Mouse (Mus musculus) embryonic facial prominence, embryonic 15.5 days (tissue): Measurements from ENCODE around the gene Metap1. TPM values are rescaled to one million over a fixed set of nuclear protein-coding genes. Genes with fewer than 3 reads are reported as not detected.

ENCODE experiments used
- ATAC-seq: fragments of 200-750 bp; cut with Nextera tagmentation; 2 replicates; pipeline ENCODE4 v1.8.0; 2017; ENCODE audit warnings: low read depth, moderate TSS enrichment; ENCODE audit not compliant: insufficient number of reproducible peaks, low FRiP score, low TSS enrichment
- H3K27ac ChIP-seq: fragments of 300-500 bp; sonication (generic); replicated peaks from 2 replicates; pipeline ENCODE4 v1.5.1; 2015; ENCODE audit warnings: mild to moderate bottlenecking, inconsistent platforms
- H3K27me3 ChIP-seq: fragments of 300-500 bp; sonication (generic); 2 replicates; pipeline ENCODE4 v1.6.1; 2015; ENCODE audit warnings: inconsistent platforms
- H3K36me3 ChIP-seq: fragments of 300-500 bp; sonication (generic); 2 replicates; pipeline ENCODE4 v1.6.1; 2015; ENCODE audit warnings: mild to moderate bottlenecking, inconsistent platforms
- H3K4me1 ChIP-seq: fragments of 300-500 bp; sonication (generic); 2 replicates; pipeline ENCODE4 v1.6.1; 2015; ENCODE audit warnings: inconsistent platforms
- H3K4me2 ChIP-seq: fragments of 300-500 bp; sonication (generic); replicated peaks from 2 replicates; pipeline ENCODE4 v1.6.1; 2015; ENCODE audit warnings: mild to moderate bottlenecking, inconsistent platforms
- H3K4me3 ChIP-seq: fragments of 300-500 bp; sonication (generic); replicated peaks from 2 replicates; pipeline ENCODE4 v1.5.1; 2015; ENCODE audit warnings: mild to moderate bottlenecking, inconsistent platforms
- H3K9ac ChIP-seq: fragments of 300-500 bp; sonication (generic); 2 replicates; pipeline ENCODE4 v1.6.1; 2015; ENCODE audit warnings: inconsistent platforms
- H3K9me3 ChIP-seq: fragments of 300-500 bp; sonication (generic); replicated peaks from 2 replicates; pipeline ENCODE4 v1.6.1; 2016; ENCODE audit warnings: inconsistent platforms
- WGBS: fragments of 180-500 bp; shearing (Covaris S2); methylation state at CpG from one replicate; pipeline ENCODE4 v1.1.7; 2015; 5-methylcytosine and 5-hydroxymethylcytosine counted together
- polyA plus RNA-seq: library from polyadenylated mRNA; unstranded; fragments of >200 nt; fragmentation: Nextera tagmentation; extraction: Ambion mirVana; gene quantifications from 2 replicates; pipeline ENCODE4 v1.2.1, GENCODE M21; 2015

The Metap1 gene
- polyA plus RNA-seq, 1 experiment from 2014 or later = 40.3 TPM

DNA sequence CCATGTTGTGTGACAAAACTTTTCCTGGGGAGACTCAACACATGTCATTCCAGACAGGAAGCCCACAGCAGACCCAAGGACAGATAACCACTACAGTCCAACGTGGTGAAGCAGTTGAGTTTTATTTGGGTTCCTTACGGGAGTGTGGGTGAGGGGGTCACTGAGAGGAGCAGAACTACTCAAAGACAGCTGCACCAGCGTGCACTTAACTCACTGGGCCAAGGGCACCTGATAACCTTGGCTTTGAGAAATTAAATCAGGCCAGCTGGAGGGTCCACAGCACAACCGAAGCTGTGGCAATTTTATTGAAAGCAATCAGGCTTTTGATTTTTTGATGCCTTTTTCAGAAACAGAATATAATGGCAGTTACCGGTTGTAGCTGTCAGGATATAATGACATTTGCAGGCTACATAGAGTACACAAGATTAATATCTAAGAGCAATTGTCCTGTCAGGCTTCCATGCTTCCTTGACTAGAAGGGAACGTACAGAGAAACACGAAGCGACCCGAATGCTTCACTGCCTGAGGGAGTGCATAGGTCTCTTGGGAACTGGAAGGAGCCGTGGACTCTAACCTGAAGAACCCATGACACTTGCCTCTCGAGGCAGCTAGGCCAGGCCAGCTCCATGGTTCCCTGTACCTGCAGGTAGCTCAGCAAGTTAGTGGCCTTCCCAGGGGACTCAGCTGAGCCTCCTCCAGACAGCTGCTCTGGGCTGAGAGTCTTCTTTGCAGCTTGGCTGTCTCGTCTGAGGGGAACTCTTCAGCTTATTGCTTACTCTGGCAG is 41.0 kb downstream of the Metap1 start:
- Histone ChIP-seq H3K4me3 (no peak overlapping the region), H3K36me3 (peaks cover 75% of the 10 kb centered on the region), H3K4me1 (peaks cover 13% of the 10 kb centered on the region), H3K9ac (no peak overlapping the region), H3K9me3 (no peaks in the 10 kb centered on the region), H3K27me3 (no peaks in the 10 kb centered on the region), H3K27ac (no peak overlapping the region), H3K4me2 (no peak overlapping the region)
- 69% methylated on average over 12 of the region's 12 CpGs for WGBS
- no peak for ATAC-seq

DNA sequence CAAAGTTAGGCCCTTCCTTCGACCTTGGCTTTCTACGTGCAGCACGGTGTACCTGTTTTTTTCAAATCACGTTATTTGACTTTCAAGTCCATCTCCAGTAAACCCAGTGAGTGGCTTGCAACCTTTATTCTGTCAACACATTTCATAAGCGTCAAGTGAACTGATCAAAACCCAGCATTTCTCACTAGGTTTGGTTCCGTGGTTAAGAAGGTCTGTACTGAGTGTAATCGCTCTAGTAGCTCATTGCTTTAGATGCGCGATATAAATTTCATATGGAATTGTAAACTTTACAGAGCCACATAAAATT is 45.9 kb downstream of the Metap1 start:
- no peak for ATAC-seq
- no peaks in the 10 kb centered on the region for H3K27me3 ChIP-seq
- H3K27ac ChIP-seq = peak overlapping the region; percentile 93
- H3K4me3 ChIP-seq = peak overlapping the region; percentile 92
- no peaks in the 10 kb centered on the region for H3K9me3 ChIP-seq
- peak overlapping the region; percentile 75 for H3K9ac ChIP-seq
- peaks cover 32% of the 10 kb centered on the region for H3K36me3 ChIP-seq
- peak overlapping the region; percentile 93 for H3K4me2 ChIP-seq
- peaks cover 16% of the 10 kb centered on the region for H3K4me1 ChIP-seq
- WGBS = 2% methylated on average over 9 of the region's 9 CpGs

DNA sequence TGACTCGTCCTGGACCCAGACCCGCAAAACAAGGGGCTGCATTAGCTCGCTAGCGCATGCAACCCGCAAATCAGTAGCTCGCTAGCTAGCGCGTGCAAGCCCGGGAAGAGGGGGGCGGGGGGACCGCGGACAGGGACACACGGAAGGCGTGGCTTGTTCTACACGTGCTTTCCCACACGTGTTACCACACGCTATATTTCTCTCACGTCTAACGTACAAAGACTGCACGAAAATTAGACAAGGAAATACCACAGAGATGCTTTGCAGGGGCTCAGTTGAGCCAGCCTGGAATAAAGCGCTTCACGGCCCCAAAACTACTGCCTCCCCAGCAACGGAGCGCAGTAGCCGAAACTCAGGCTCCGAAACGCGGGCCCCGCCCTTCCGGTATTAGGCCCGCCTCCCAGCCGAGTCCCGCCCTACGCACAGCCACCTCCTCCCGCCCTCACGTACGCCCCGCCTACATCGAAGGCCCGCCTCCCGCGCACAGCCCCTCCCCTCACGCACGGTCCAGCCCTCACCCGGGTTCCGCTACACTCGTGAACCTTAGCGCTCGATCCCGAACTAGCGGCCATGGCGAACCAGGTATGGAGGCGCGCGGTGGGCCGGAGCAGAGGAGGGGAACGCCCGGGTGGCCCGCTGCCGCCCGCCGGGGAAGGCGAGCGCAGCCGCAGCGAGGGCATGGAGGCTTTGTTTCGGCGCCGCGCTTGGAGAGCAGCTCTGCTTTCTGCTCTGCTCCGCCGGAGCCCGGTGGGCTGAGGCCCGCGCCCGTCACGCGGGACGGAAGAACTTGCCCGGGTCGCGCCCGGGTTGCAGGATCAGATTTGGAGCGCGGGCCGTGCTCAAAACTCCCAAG is 46.5 kb downstream of the Metap1 start, which contains the start of gene Adh5:
Gene Adh5 (plus strand): TSS at position 482 of the 853 bp plus-strand sequence.
- peak; percentile 100 for ATAC-seq
- Histone ChIP-seq H3K4me3 (peak within 1 kb of the TSS; percentile 92), H3K4me1 (peaks cover 16% of the 10 kb centered on the region), H3K4me2 (peak within 1 kb of the TSS; percentile 93), H3K9ac (peak within 1 kb of the TSS; percentile 75), H3K9me3 (no peaks in the 10 kb centered on the region), H3K27ac (peak within 1 kb of the TSS; percentile 93), H3K36me3 (peaks cover 28% of the 10 kb centered on the region), H3K27me3 (no peaks in the 10 kb centered on the region)
- under 1% methylated on average over 83 of the region's 86 CpGs for WGBS

DNA sequence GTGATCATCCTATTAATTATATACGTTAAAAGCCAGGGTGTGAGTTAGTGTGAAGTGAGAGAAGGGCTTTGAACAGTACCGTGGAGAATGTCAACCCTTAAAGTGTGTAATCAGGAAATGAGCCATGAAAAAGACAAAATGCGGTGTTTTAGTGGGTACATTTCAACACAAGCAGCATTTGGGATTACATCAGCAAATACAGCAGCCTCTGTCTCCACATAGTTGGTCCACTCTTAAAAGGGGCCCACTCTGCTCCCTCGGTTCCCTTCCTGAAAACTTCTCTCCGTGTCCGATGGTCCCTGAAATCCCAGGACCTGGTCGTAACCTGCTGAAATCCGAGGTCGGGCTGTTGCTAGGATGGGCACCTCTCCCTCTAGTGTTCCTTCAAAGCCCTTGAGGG is 47.1 kb downstream of the Metap1 start:
- H3K4me1 ChIP-seq = peaks cover 16% of the 10 kb centered on the region
- WGBS = under 1% methylated on average over 9 of the region's 9 CpGs
- no peaks in the 10 kb centered on the region for H3K27me3 ChIP-seq
- H3K27ac ChIP-seq = peak overlapping the region; percentile 93
- peak overlapping the region; percentile 92 for H3K4me3 ChIP-seq
- H3K36me3 ChIP-seq = peaks cover 22% of the 10 kb centered on the region
- peak overlapping the region; percentile 35 for H3K9ac ChIP-seq
- H3K4me2 ChIP-seq = peak overlapping the region; percentile 93
- ATAC-seq = no peak
- no peaks in the 10 kb centered on the region for H3K9me3 ChIP-seq

DNA sequence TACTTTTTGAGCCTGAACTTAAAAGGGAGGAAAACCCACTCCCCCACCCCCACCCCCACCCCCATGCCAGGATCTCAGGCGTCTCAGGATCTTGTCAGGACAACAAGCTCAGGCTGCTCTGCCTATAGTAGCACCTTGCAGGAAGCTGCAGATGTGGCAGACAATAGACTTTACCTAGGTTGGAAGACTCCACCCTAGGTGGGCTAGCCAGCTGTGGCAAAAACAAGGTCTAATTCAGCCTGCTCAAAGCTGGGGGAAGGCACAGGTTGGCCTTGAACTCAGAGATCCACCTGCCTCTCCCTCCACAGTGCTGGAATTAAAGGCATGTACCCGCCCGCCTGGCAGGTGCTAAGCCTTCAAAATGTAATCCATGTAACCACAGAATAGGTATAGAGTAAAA is 50.6 kb downstream of the Metap1 start:
- ATAC-seq = no peak
- no peak overlapping the region for H3K4me3 ChIP-seq
- 69% methylated on average over 3 of the region's 3 CpGs for WGBS
- H3K36me3 ChIP-seq = no peaks in the 10 kb centered on the region
- no peaks in the 10 kb centered on the region for H3K27me3 ChIP-seq
- no peaks in the 10 kb centered on the region for H3K9me3 ChIP-seq
- H3K4me2 ChIP-seq = no peak overlapping the region
- no peak overlapping the region for H3K27ac ChIP-seq
- peaks cover 3% of the 10 kb centered on the region; the same call in 1 of the 2 replicates for H3K4me1 ChIP-seq
- no peak overlapping the region for H3K9ac ChIP-seq

DNA sequence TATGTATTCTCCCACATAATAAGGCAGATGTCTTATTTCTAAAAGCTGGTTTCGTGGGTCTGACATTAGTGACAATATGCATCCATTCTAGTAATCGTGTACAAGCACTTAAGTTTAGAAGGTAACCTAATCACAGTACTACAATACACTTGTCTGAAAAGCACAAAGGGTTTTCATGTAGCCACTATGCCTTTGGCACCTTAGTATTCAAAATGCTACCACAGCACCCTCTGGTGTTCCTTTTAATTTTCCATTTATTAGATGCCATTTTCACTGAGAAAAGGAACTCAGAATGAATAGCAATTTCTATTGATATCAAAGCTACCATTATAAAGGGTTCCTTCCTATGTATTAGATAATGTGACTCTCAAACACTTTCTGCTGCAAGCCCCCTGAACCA is 57.5 kb downstream of the Metap1 start:
- Histone ChIP-seq H3K4me2 (no peak overlapping the region), H3K9ac (no peak overlapping the region), H3K4me3 (no peak overlapping the region), H3K27me3 (no peaks in the 10 kb centered on the region), H3K4me1 (no peaks in the 10 kb centered on the region), H3K27ac (no peak overlapping the region), H3K9me3 (no peaks in the 10 kb centered on the region), H3K36me3 (no peaks in the 10 kb centered on the region)
- 63% methylated on average over 2 of the region's 2 CpGs for WGBS
- no peak for ATAC-seq

DNA sequence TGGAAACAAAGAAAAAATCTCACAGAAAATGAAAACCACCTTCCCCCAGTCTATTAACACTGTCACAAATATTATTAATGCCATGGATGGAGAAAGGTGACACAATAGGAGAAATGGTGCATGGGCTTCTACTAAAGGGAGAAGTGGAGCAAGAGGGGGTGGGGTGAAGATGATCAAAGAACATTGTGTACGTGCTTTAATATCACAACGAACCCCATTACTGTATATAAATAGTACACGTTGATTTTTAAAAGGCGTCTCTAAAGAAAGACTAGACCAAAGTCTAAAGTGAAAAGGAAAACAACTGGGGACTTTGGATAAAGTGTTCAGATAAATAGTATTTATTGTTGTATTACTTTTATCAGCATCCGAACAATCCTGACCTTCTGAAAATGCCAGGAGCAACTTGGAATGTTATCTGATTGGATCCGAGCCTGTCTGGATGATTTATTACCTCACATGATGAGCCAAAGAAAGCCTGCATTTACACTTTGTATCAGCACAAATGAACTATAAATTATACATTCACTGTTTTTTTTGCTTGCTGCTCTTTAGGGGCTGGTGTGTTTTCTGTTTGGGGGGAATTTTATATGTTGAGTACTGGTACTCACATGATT is 58.8 kb downstream of the Metap1 start:
- Histone ChIP-seq H3K9me3 (no peaks in the 10 kb centered on the region), H3K4me2 (no peak overlapping the region), H3K4me1 (no peaks in the 10 kb centered on the region), H3K27ac (no peak overlapping the region), H3K27me3 (no peaks in the 10 kb centered on the region), H3K36me3 (no peaks in the 10 kb centered on the region), H3K9ac (no peak overlapping the region), H3K4me3 (no peak overlapping the region)
- WGBS = 76% methylated on average over 6 of the region's 6 CpGs
- no peak for ATAC-seq

DNA sequence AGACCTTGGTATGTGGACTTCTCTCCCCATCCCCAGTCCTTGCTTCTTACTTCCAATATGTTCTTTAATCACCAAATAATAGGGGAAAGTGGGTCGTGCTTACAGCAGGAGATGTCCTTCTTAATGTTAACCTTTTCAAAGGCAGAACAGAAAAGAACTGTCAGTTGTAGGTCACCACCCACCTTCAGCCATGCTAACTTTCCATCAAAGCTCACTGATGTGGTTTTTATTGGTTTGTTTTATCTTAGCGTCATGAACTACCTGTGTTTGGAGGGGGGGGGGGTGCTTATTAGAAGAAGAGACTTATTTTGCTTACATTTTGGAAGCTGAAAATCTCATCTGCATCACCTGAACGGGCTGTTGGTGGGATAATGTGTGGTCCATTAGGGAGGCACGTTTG is 65.1 kb downstream of the Metap1 start:
- Histone ChIP-seq H3K4me2 (no peak overlapping the region), H3K27me3 (no peaks in the 10 kb centered on the region), H3K9me3 (no peaks in the 10 kb centered on the region), H3K27ac (no peak overlapping the region), H3K4me1 (no peaks in the 10 kb centered on the region), H3K4me3 (no peak overlapping the region), H3K36me3 (no peaks in the 10 kb centered on the region), H3K9ac (no peak overlapping the region)
- no peak for ATAC-seq
- whole genome bisulfite sequencing = 59% methylated on average over 4 of the region's 4 CpGs

DNA sequence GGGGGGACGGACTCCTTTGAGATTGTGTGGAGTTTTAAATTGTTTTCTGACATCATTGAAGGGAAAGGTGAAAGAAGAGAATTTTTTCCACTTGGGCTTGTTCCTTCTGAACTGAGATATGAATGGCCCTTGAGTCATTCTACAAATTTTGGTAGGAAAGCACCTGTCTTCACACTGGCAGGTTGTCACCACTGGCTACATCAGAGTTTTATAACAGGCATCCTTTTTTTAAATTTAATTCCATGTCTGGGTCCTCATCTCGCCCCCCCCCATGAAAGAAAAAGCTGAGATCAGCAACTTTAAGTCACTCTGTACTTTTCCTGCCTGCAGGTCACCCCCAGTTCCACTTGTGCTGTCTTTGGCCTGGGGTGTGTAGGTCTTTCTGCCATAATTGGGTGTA is 65.7 kb downstream of the Metap1 start:
- H3K9me3 ChIP-seq = no peaks in the 10 kb centered on the region
- H3K27me3 ChIP-seq = no peaks in the 10 kb centered on the region
- H3K27ac ChIP-seq = no peak overlapping the region
- no peak overlapping the region for H3K4me2 ChIP-seq
- no peak overlapping the region for H3K4me3 ChIP-seq
- no peak for ATAC-seq
- no peak overlapping the region for H3K9ac ChIP-seq
- H3K4me1 ChIP-seq = no peaks in the 10 kb centered on the region
- 72% methylated on average over 2 of the region's 2 CpGs for WGBS
- H3K36me3 ChIP-seq = no peaks in the 10 kb centered on the region

DNA sequence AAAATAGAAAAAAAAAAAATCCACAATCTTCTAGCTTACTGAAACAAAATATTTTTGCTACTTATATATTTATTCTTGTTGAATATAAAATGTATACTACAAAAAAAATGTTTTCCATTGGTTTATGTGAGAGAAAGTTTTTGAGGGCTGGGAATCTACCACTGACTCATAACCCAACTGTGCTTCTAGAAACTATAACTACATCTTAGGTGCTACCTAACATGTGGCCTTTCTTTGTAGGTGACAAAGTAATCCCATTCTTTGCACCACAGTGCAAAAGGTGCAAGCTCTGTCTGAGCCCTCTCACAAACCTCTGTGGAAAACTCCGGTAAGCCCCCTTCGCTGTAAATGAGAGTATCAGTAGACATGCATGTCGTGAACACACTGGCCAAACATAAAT is 68.9 kb downstream of the Metap1 start:
- no peak overlapping the region for H3K4me3 ChIP-seq
- H3K4me2 ChIP-seq = no peak overlapping the region

DNA sequence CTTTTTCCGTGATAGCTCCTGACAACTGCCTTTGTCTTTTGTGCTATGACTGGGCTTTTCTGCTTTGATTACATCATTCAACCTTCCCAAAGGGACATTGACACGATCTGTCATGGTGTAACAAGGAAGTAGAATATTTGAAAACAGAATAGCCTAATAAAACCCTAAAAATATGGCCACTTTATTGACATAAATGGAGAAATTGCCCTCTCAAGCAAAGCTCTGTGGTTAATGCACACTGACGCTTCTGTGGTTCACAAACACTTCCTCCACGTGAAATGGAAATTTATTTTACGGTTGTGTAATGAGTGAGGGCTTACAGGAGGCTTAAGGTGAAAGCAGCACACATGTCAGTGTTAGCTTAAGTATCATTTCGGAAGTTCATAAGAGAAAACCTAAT is 69.9 kb downstream of the Metap1 start:
- no peaks in the 10 kb centered on the region for H3K27me3 ChIP-seq
- H3K36me3 ChIP-seq = no peaks in the 10 kb centered on the region
- H3K9ac ChIP-seq = no peak overlapping the region
- H3K4me3 ChIP-seq = no peak overlapping the region
- WGBS = 64% methylated on average over 6 of the region's 6 CpGs
- ATAC-seq = no peak
- H3K27ac ChIP-seq = no peak overlapping the region
- no peak overlapping the region for H3K4me2 ChIP-seq
- H3K9me3 ChIP-seq = no peaks in the 10 kb centered on the region
- no peaks in the 10 kb centered on the region for H3K4me1 ChIP-seq

More for the DNA sequence above, 68.9 kb downstream of the Metap1 start:
- Histone ChIP-seq H3K27ac (no peak overlapping the region), H3K36me3 (no peaks in the 10 kb centered on the region), H3K27me3 (no peaks in the 10 kb centered on the region), H3K9me3 (no peaks in the 10 kb centered on the region), H3K4me1 (no peaks in the 10 kb centered on the region), H3K9ac (no peak overlapping the region)
- no peak for ATAC-seq
- WGBS = 89% methylated on average over 3 of the region's 3 CpGs
